Mouse (Mus musculus): ENCODE measurements around the gene Nudcd3.

DNA sequence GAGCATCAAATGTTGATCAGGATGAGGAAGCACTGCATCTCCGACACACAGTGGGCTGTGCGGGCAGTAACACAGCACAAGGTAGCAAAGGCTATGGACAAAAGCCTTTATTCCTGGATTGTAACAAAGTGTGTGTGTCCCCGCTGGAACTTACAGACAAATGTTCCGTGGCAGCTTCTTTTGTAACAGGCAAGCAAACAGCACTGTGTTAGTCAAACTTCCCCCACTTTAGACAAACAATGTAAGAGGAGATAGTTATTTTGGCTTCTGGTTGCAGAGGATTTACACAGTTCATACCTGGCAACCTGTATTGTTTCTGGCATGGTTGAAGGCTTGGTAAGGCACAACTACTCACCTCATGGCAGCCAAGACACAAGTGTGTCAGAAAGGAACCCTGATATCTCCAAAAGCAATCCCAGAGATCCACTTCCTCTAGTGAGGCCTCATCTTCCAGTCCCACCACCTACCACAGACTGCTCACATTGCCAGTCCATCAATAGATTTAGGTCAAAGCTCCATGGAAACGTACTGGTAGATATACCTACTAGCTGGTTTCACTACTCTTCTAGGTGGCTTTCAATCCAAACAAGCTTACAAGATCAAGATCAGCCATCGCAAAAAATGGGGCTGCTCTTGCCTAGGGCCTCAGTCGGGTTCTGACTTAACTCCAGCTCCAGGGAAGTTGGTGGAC is 34.7 kb downstream of the Nudcd3 start:
- no peak for TF ChIP-seq EP300 (IDR thresholded peaks at IDR 0.05; ENCODE audit: low read depth)
- no peak for TF ChIP-seq CTCF (IDR thresholded peaks at IDR 0.05; ENCODE audit: low read depth)

Data from heart, postnatal 0 days (tissue).